Mouse (Mus musculus) kidney, postnatal 0 days (tissue): ENCODE data around the gene Gm20503. TPM values are rescaled to one million over a fixed set of nuclear protein-coding genes. Genes with fewer than 3 reads are reported as not detected.

ENCODE experiments used
- ATAC-seq: fragments of 200-750 bp; cut with Nextera tagmentation; replicated peaks from 2 replicates; pipeline ENCODE4 v1.8.0; 2017; ENCODE audit warnings: low read depth, moderate number of reproducible peaks, moderate TSS enrichment, moderate library complexity; ENCODE audit not compliant: low FRiP score
- DNase-seq: peaks from one replicate; pipeline ENCODE4 v3.0.0-alpha.2; 2016; ENCODE audit warnings: low spot score
- H3K27ac ChIP-seq: fragments of 300-500 bp; sonication (generic); 2 replicates; pipeline ENCODE4 v1.5.1; 2014; ENCODE audit warnings: mild to moderate bottlenecking
- H3K27me3 ChIP-seq: fragments of 300-500 bp; sonication (generic); 2 replicates; pipeline ENCODE4 v1.6.1; 2014; ENCODE audit warnings: low read length, mixed read lengths; ENCODE audit not compliant: insufficient read depth
- H3K36me3 ChIP-seq: fragments of 300-500 bp; sonication (generic); 2 replicates; pipeline ENCODE4 v1.6.1; 2014; ENCODE audit warnings: low read length, mixed read lengths; ENCODE audit not compliant: insufficient read depth
- H3K4me1 ChIP-seq: fragments of 300-500 bp; sonication (generic); replicated peaks from 2 replicates; pipeline ENCODE4 v1.6.1; 2014; ENCODE audit warnings: antibody characterized with exemption, low read length, mixed read lengths; ENCODE audit not compliant: insufficient read depth
- H3K4me2 ChIP-seq: fragments of 300-500 bp; sonication (generic); 2 replicates; pipeline ENCODE4 v1.6.1; 2014; ENCODE audit warnings: mild to moderate bottlenecking, low read length, moderate library complexity, mixed read lengths
- H3K4me3 ChIP-seq: fragments of 300-500 bp; sonication (generic); replicated peaks from 2 replicates; pipeline ENCODE4 v1.5.1; 2014; ENCODE audit warnings: low read depth, low read length
- H3K9ac ChIP-seq: fragments of 300-500 bp; sonication (generic); 2 replicates; pipeline ENCODE4 v1.6.1; 2014; ENCODE audit warnings: low read depth, low read length
- H3K9me3 ChIP-seq: fragments of 300-500 bp; sonication (generic); replicated peaks from 2 replicates; pipeline ENCODE4 v1.6.1; 2016; ENCODE audit warnings: low read length, inconsistent platforms, mixed read lengths
- CTCF ChIP-seq: IDR thresholded peaks from 2 replicates; pipeline ENCODE4 v1.5.1; 2016; ENCODE audit warnings: antibody characterized with exemption, low read depth, mild to moderate bottlenecking, moderate library complexity
- WGBS: fragments of 180-500 bp; shearing (Covaris S2); extraction: QIAGEN DNeasy Blood & Tissue Kit; methylation state at CpG from one replicate; pipeline ENCODE4 v1.1.7; 2014; 5-methylcytosine and 5-hydroxymethylcytosine counted together
- polyA plus RNA-seq: library from polyadenylated mRNA; unstranded; fragments of >200 nt; fragmentation: Nextera tagmentation; extraction: Ambion mirVana; gene quantifications from 2 replicates; pipeline ENCODE4 v1.2.1, GENCODE M21; 2015

Gm20503 gene
- polyA plus RNA-seq, 1 experiment from 2014 or later, result 23.5 TPM

DNA sequence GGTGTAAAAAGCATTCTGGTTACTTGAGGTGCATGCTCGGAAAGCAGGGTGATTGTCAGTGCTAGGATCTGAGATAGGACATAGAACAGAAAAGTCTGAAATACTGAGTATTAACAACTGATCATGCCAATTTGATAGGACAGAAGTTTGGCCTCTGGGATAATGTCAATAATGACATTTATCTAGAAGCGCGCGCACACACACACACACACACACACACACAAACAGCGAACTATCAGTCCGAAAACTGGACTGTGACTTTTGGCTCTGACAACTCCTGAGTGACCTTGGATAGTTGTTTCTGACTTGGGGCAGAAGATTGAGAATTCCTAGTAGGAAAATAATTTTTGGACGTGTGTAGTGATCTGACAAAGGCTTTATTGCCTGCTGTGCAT lies 793 bp downstream of the Gm20503 start:
- Histone ChIP-seq H3K4me3 (peak overlapping the region; percentile 88), H3K9ac (peak overlapping the region; percentile 89), H3K9me3 (no peaks in the 10 kb centered on the region), H3K27ac (no peak overlapping the region), H3K27me3 (no peaks in the 10 kb centered on the region), H3K36me3 (no peaks in the 10 kb centered on the region), H3K4me2 (peak overlapping the region; percentile 91), H3K4me1 (peaks cover 10% of the 10 kb centered on the region)
- ATAC-seq (no peak), DNase-seq (no peak)
- no peak for TF ChIP-seq CTCF
- 19% methylated on average over 7 of the region's 7 CpGs for WGBS

DNA sequence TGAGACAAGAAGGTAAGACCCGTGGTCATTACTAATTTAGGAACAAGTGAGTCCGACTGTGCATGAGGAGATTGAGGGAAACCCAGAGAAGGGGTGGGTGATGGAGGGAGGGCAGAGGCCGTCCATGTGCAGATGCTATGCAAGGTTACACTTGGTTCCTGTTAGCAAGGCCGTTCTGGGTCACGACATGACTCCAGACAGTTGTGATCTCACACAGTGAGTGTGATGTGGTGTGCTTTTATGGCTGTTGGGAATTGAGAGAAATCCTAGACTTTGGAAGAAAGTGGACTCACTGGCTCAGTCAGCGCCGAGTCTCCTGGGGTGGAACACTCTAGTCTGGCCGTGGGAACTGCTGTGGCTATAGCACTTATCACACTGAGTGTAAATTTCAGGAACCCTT lies 3.2 kb downstream of the Gm20503 start:
- DNase-seq (peak; percentile 40), ATAC-seq (no peak)
- H3K4me2 ChIP-seq, result no peak overlapping the region
- TF ChIP-seq CTCF, result no peak
- H3K27me3 ChIP-seq, result no peaks in the 10 kb centered on the region
- no peaks in the 10 kb centered on the region for H3K36me3 ChIP-seq
- H3K9ac ChIP-seq, result no peak overlapping the region
- H3K4me3 ChIP-seq, result no peak overlapping the region
- H3K4me1 ChIP-seq, result peaks cover 10% of the 10 kb centered on the region
- 28% methylated on average over 8 of the region's 8 CpGs for WGBS
- no peaks in the 10 kb centered on the region for H3K9me3 ChIP-seq
- H3K27ac ChIP-seq, result no peak overlapping the region

DNA sequence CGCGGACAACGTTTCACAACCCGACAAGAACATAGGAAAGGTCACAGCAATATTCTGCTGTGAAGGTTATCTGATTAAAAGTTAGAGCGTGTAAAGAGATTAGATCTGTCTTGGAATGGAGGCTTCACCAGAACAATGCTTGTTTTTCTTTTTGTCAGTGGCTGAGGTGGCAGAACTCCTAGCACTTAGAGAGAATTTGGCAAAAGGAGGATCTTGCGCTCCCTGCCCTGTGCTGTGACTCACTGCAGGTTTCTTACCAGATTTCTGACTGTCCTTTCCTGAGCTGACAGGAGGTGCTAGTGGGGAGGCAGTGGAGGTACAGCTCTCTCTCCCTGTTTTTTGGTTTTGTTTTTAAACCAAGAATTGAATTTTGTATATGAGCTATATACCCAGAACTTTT lies 4.0 kb downstream of the Gm20503 start:
- no peak for DNase-seq
- no peaks in the 10 kb centered on the region for H3K36me3 ChIP-seq

DNA sequence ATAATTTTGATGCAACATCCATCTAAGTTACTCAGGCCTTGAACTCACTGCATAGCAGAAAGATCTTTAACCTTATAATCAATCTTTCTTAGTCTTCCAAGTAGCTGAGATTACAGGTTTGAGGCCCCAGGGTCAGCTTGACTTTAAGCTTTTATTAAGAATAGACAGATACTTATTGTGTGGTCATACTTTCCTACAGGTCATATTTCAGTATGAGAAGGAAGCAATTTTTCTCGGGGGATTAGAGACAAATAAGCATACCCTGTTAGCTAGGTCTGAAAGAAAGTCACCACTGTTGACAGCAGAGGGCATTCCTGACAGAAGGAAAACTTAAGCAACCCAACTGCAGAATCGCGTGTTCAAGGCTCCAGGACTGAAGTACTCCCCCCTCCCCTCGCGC lies 5.0 kb downstream of the Gm20503 start:
- WGBS, result 69% methylated on average over 5 of the region's 5 CpGs
- H3K9me3 ChIP-seq, result no peaks in the 10 kb centered on the region
- H3K27ac ChIP-seq, result no peak overlapping the region
- H3K4me1 ChIP-seq, result peaks cover 10% of the 10 kb centered on the region
- H3K9ac ChIP-seq, result no peak overlapping the region
- TF ChIP-seq CTCF, result no peak
- DNase-seq, result no peak
- H3K27me3 ChIP-seq, result no peaks in the 10 kb centered on the region
- no peak overlapping the region for H3K4me3 ChIP-seq
- H3K4me2 ChIP-seq, result no peak overlapping the region
- H3K36me3 ChIP-seq, result no peaks in the 10 kb centered on the region
- no peak for ATAC-seq

More for the DNA sequence above, 4.0 kb downstream of the Gm20503 start:
- ATAC-seq, result no peak
- Histone ChIP-seq H3K4me3 (no peak overlapping the region), H3K27ac (no peak overlapping the region), H3K9me3 (no peaks in the 10 kb centered on the region), H3K4me2 (no peak overlapping the region), H3K4me1 (peaks cover 10% of the 10 kb centered on the region), H3K27me3 (no peaks in the 10 kb centered on the region), H3K9ac (no peak overlapping the region)
- 72% methylated on average over 6 of the region's 6 CpGs for WGBS
- TF ChIP-seq CTCF, result no peak

DNA sequence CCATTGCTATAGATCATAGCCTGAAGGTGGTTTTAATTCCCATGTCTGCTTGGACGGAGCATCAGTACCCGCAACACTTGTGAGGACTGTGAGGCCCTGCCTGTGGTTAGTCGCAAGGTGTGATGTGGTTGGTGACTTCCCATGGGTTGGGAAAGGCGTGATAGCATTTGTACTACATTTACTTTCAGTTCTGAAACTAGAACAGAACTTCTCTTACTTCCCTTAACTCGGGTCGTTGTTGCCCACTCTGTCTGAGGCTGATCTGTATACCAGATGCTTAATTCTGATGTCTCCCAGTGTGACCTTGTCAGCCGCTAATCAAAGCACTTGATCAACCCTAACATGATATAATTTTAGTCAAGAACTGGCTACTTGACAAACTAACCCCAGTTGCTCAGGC lies 6.2 kb downstream of the Gm20503 start:
- DNase-seq, result no peak

DNA sequence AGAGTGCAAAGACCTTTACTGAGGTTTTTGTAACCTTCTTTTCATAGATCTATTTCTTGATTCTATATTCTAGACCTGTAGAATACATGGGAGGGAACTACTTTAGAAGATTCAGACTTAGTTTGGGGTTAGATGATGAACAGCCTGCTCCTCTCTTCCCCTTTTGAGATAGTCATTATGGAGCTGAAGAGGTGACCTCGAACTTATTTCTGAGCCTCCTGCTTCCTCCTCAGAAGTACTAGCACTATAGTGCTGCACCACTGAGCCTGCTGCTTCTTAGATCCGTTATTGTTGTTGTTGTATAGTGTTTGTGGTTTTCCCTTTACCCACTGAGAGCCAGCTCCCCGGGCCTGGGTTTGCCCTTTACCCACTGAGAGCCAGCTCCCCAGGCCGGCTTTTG lies 6.7 kb downstream of the Gm20503 start:
- no peak for ATAC-seq
- H3K4me3 ChIP-seq, result no peak overlapping the region
- WGBS, result 78% methylated on average over 4 of the region's 4 CpGs

More for the DNA sequence above, 6.2 kb downstream of the Gm20503 start:
- Histone ChIP-seq H3K4me3 (no peak overlapping the region), H3K27me3 (no peaks in the 10 kb centered on the region), H3K27ac (no peak overlapping the region), H3K36me3 (0 out of 2 replicates have a peak, but pooled peaks cover 2% of the 10 kb centered on the region), H3K9ac (no peak overlapping the region), H3K4me1 (peaks cover 7% of the 10 kb centered on the region), H3K4me2 (no peak overlapping the region), H3K9me3 (no peaks in the 10 kb centered on the region)
- ATAC-seq, result no peak
- WGBS, result 92% methylated on average over 7 of the region's 7 CpGs
- no peak for TF ChIP-seq CTCF

DNA sequence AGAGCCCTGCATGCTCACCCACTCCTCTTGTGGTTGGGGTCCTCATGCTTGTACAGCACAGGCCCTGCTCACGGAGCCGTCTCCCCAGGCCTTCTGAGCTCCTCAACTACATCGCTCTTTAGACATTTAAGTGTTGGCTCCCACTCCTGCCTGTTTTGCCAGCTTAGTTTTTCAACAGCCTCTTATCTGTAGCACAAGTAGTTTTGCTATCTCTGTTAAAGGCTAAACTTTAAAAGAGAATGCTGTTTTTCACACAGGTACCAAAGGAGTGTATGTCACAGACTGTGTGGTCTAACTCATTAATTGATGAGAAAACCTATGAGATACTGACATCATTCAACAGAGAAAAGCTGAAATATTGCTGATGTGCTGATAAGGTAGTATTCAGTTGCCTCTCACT lies 8.4 kb downstream of the Gm20503 start:
- DNase-seq, result no peak
- Histone ChIP-seq H3K9ac (no peak overlapping the region), H3K4me1 (no peaks in the 10 kb centered on the region; the same call in 1 of the 2 replicates), H3K27me3 (no peaks in the 10 kb centered on the region), H3K9me3 (no peaks in the 10 kb centered on the region), H3K4me3 (no peak overlapping the region), H3K36me3 (0 out of 2 replicates have a peak, but pooled peaks cover 4% of the 10 kb centered on the region), H3K27ac (no peak overlapping the region), H3K4me2 (no peak overlapping the region)
- 81% methylated on average over 3 of the region's 3 CpGs for WGBS
- no peak for ATAC-seq
- TF ChIP-seq CTCF, result no peak

More for the DNA sequence above, 6.7 kb downstream of the Gm20503 start:
- Histone ChIP-seq H3K36me3 (0 out of 2 replicates have a peak, but pooled peaks cover 4% of the 10 kb centered on the region), H3K27me3 (no peaks in the 10 kb centered on the region), H3K4me1 (peaks cover 2% of the 10 kb centered on the region), H3K4me2 (no peak overlapping the region), H3K9me3 (no peaks in the 10 kb centered on the region), H3K27ac (no peak overlapping the region), H3K9ac (no peak overlapping the region)
- no peak for TF ChIP-seq CTCF
- no peak for DNase-seq
